Mouse (Mus musculus): ENCODE measurements around the gene Higd1b. TPM values are rescaled to one million over a fixed set of nuclear protein-coding genes. Genes with fewer than 3 reads are reported as not detected.

Gene Higd1b
- total RNA-seq (2015; ENCODE audit: low replicate concordance) (not detected in 2 replicates), total RNA-seq (2017; ENCODE audit: low replicate concordance) (not detected in 2 replicates)

DNA sequence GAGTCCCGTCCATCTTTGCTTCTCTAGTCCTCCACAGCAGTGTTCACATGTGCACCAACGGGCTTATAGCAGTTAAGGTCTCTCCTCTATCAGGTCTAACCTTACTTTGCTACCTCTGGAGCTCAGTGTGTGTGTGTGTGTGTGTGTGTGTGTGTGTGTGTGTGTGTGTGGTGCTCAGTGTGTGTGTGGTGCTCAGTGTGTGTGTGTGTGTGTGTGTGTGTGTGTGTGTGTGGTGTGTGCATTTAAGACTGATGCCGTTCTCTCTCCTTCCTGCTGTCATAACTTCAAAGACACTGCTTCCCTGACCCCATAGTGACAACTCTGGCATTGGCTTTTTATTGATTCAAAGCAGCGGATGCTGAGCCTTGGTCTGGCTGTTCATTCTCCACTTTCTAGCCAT, at the start of gene Higd1b:
Higd1b (plus strand) TSS at position 301 of the 400 bp plus-strand sequence.
- ATAC-seq (replicated peaks; ENCODE audit: low FRiP score, poor library complexity, severe bottlenecking): no peak

DNA sequence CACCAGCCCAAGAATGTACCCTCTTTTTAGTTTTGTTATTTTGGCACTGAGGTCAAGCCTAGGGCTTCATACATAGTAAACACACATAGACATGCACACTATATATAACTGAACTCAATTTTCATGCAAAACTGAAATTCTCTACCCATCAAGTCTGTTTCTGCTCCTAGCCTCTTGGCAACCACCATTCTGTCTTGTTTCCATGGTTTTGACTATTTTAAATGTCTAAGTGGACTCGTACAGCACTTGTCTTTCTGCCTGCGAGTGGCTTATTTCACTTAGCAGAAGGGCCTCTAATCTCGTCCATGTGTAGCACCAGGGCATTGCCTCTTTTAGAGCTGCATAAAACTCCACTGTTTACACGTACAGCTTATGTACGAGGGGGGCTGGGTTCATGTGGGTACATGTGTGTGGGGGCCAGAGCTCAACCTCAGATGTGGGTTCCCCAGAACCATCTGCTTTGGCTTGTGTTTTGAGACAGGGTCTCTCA, 47.9 kb upstream of the Higd1b start:
- ATAC-seq (replicated peaks; ENCODE audit: low FRiP score, poor library complexity, severe bottlenecking): no peak

DNA sequence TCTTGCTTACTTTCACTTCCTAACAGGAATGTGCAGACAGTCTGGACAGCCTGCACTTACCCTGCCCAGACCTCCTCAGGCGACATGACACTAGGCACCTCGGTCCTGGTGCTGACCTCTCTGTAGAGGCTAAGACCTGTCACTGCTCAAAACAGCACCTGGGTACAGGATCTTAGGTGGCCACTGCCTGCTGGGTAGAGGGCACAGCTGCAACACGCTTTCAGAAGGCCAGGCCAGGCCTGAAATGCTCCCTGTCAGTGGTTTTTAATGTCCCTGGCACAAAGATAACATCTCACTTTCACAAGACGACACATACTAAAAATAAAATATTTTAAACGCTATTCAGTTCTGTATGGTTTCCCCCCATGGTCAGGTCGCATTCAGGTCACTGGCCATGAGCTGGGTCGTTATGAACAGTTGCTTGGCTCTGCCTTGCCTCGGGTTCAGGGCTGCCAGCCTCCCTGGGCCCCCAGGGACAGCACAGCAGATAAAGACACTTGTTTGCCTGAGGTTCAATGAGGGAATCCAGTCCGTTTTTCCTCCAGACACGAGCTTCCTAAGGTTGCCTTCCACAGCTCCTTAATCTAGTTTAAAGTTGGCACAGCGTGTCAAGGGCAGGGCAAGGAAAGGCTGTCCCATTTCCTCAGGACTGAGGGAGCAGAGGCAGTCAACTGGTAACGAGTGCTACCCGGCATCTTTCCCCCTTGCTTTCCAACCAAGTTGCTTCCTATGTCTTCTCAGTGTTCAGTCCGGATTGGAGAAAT, 43.8 kb upstream of the Higd1b start:
- ATAC-seq (replicated peaks; ENCODE audit: low FRiP score, poor library complexity, severe bottlenecking): no peak

DNA sequence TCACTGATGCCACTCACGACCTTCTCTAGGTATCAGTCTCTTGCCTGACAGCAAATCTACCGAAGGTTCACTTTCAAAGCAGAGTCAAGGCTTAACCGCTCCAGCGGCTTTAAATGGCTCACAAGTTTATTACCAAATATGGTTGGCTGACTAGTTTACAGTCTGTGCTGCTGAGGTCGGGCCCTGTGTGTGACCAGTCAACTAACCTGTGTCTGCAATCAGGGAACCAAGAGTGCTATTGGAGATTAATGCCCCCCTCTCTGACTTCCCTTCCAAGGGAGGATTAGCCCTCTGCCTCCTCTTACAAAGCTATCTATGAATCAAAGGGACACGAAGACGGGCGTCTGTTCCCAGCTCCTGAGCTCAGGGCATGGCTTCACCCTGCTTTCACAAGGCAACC, 41.5 kb upstream of the Higd1b start:
- ATAC-seq (replicated peaks; ENCODE audit: low FRiP score, poor library complexity, severe bottlenecking): no peak

DNA sequence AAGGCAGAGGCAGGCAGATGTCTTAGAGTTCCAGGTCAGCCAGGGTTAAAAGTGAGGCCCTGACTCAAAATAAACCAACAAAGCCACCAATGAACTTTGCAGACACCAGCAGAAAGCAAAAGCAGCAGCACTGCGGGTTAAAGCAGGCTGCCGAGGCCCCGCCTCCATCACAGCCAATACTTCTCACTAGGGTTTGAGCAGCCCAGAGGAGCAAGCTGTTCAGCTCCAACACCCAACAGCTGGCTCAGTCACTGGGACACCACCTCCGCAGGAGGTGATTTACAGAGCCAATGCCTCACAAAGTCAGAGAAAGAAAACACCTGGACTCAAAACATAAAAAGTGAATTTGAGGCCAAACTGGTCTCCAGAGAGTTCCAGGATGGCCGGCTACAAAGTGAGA, 32.2 kb upstream of the Higd1b start:
- no peak for ATAC-seq (replicated peaks; ENCODE audit: low FRiP score, poor library complexity, severe bottlenecking)

DNA sequence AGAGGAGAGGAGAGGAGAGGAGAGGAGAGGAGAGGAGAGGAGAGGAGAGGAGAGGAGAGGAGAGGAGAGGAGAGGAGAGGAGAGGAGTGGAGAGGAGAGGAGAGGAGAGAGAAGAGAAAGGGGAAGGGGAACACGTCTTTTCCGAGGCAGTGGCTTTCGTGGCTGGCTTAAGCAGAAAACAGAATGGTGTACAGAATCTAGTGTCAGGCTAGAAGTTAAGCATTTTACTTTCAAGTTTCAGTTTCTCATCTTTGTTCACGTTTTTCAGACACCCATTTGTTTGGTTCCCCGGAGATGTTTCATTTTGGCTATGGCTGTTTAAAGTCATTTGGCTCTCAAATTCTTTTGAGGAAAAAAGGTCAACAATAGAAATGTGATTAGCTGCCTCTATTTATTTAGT, 27.4 kb upstream of the Higd1b start:
- ATAC-seq (replicated peaks; ENCODE audit: low FRiP score, poor library complexity, severe bottlenecking): no peak

DNA sequence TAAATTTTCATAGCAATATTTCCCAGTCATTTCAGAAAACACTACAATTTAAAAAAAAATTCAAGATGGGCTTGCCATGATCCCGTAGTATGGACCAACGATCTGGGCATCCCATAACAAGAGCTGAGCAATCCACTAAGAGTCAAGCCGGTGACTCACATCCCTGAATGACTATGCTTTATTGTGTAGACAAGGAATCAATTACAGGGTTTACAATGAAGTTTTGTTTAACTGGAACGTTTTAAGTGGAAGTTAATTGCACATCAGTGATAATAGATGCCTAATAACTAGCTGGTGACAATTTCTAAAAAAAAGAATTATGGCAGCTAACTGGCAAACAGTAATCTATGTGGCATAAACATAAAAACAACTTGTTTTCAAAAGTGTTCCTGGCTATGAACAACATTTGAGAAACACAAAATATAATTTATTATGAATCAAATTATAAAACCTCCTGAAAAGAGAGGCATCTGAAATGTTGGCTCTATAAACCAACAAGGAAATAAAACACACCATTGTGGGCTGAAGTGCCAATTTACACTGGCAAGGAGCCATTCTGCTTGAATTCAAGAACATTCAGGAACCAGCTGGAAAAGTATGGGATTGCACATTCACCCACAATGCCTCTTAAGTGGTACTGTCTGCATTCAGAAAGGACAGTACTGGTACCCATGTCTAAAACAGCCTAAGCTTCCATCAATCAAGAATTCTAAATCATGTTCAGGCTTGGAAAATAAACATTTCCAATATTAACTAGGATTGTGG, 24.7 kb upstream of the Higd1b start:
- ATAC-seq (replicated peaks; ENCODE audit: low FRiP score, poor library complexity, severe bottlenecking): no peak

DNA sequence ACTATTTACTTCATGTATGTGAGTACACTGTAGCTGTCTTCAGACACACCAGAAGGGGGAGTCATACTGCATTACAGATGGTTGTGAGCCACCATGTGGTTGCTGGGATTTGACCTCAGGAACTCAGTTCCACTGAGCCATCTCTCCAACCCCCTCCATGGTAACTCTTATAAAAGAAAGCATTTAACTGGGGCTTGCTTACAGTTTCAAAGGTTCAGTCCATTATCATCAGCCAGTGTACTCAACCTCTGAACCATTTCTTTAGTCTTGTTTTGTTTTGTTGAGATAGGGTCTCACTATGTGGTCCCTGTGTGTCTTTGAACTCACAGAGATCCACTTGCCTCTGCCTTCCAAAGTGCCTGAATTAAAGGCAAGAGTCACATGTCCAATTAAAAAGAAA, 20.8 kb upstream of the Higd1b start:
- ATAC-seq (replicated peaks; ENCODE audit: low FRiP score, poor library complexity, severe bottlenecking): no peak

DNA sequence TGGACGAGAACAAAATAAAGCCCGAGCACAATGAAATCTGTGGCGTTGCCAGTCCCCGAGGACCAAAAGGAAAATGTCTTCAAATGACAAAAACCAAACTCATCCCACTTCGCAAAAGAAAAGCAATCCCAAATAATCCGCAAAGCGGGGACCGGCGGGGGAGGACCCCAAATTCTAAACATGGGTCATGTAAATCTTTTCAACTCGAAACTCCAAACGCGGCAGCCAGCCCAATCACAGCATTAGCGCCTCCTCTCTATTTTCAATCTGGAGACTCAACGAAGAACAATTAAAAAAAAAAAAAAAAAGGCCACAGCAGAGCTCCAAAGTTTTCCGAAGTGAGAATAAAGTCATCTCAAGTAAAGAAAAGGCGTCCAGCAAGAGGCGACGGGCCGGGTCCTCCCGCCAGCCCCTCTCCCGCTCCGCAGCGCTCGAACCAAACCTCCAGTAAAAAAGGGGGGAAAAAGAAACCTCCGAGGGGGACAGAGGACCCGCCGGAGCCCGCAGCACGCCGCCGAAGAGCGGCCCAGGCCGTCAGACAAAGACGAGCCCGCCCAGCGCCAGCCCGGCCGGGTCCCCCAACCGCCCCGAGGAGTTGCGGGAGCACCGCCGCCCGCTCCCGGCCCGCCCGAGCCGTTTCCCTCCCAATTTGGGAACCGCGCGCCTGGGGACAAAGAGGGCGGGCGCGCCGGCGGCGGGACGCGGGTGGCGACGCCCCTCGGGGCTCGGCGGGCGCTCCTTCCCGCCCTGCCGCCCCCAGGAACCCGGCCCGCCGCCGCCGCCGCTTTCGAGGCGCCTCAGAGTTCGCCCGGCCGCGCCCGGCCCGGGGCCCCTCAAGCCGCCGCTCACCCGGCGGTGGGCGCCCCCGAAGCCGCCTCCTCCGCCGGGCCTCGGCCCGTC, 17.3 kb upstream of the Higd1b start:
- ATAC-seq (replicated peaks; ENCODE audit: low FRiP score, poor library complexity, severe bottlenecking): no peak

DNA sequence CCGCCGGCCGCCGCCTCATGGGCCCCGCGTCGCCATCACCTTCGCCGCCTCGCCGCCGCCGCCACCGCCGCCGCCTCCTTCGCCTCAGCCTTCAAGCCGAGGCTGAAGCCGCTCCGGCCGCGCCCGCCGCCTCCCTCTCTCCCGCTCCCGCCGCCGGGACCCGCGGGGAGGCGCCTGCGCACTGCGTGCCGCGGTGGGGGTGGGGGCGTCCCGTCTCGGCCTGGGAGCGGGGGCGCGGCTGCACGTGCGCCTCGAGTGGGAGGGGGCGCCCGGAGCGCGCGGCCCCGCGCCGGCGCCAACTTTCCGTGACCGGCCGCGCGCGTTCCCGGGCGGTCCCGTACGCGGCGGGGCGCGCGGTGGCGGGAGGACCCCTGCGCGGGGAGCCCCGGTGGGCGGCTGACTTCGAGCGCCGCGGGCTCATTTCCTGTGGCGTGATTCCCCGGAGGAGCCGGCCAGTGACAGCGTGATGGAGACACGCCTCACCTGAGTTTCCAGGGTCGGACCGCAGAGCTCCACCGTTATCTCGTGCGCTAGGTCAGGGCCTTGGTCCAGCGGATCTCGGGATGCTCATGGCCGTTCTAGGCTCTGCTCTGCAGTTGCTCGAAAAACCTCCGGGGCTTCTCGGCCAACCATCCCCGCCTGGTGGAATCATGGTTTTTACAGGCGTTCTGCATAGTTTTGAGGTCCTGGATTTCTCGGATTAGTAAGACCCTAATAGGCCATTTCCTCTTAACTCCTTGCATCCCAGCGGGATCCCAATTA, 16.4 kb upstream of the Higd1b start, which contains the start of gene Gjc1:
Gjc1 (minus strand) TSS at position 680 of the 762 bp plus-strand sequence.
- ATAC-seq (replicated peaks; ENCODE audit: low FRiP score, poor library complexity, severe bottlenecking): no peak

DNA sequence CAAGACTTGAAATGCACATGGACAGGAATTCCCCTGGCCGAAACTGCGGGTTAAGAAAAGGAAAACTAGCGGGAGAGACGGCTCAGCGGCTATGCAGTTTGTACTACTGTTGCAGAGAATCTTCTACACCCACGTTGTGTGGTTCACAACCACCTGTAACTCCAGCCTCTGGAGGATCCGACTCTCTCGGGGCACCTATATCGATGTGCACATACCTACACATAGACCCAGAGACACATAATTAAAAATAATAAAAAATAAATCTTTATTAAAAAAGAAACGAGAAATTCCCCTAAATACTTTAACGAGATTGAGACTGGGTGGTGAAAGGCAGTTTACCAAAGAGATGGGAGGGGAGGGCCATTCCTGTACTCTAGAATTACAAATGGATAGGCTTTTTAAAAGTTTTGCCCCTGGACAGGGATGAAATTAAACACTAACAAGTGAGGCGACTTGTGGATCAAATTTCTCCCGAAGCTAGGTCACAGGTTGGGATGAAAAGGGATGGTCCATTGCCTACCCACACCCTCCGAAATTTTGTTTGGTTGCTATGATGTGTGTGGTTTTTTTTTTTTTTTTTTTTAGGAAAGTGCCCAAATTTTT, 15.8 kb upstream of the Higd1b start:
- no peak for ATAC-seq (replicated peaks; ENCODE audit: low FRiP score, poor library complexity, severe bottlenecking)

DNA sequence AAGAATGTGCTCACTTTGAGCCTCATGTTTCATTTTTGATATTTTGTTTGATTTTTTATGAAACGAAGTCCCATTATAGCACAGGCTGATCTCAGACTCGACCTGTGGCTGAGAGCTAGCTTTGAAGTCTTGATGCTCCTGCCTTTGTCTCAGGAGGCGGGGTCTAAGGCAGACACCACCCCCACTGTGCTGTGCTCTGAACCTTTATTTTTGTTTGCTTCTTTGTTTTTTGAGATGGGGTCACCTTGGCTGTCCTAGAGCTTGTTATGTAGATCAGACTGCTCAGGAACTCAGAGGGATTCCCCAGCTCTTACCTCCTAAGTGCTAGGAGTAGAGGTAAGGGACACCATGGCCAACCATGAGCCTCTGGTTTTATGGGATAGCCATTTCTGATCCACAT, 15.2 kb upstream of the Higd1b start:
- no peak for ATAC-seq (replicated peaks; ENCODE audit: low FRiP score, poor library complexity, severe bottlenecking)

DNA sequence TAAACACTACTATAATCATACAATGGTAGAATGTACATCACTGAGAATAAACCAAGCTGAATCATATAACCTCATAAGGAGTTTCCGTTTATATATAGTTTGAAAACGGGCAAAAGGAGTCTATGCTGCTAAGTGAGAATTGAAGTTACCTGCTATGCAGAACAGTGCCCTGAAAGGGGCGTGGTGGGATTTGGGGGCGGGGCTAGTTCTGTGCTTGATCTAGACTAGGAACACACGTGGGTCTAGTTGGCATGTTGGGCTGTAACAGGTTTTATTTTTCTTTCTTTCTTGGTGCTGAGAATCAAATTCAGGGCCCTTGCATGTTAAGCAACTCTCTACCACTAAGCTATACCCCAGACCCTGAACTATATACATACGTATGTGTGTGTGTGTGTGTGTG, 14.4 kb upstream of the Higd1b start:
- no peak for ATAC-seq (replicated peaks; ENCODE audit: low FRiP score, poor library complexity, severe bottlenecking)

DNA sequence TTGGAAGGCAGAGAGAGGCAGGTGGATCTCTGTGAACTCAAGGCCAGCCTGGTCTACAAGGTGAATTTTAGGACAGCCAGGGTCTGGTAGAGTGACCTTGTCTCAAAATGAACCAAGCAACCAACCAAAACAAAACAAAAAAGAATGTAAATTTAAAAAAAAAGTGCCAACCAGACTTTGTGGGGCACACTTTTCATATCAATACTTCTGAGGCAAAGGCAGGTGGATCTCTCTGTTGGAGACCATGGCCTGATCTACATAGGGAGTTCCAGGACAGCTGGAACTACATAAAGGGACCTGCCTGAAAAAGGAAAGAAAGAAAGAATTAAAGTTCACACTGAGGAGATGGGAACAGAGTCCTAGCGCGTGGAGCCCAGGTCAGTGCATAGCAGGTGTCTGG, 9.2 kb upstream of the Higd1b start:
- ATAC-seq (replicated peaks; ENCODE audit: low FRiP score, poor library complexity, severe bottlenecking): no peak

DNA sequence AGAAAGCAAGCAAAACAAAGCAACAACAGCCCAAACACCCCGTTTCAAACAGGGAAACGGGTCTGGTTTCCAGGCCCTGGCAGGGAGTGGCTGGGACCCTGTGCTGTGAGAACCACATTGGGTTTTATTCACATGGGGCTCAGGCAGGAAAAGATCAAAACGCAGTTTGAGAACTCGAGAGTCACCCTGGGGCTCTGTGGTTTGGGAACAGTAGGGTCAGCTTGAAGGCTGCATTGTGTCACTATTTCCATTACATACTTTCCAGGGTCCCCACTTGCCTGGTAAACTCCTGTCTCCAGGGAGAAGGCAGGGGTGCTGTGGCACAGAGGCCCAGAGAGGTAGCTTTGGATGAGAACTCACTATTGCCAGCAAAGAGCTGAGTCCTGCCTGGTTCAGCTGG, 8.6 kb upstream of the Higd1b start:
- ATAC-seq (replicated peaks; ENCODE audit: low FRiP score, poor library complexity, severe bottlenecking): no peak

DNA sequence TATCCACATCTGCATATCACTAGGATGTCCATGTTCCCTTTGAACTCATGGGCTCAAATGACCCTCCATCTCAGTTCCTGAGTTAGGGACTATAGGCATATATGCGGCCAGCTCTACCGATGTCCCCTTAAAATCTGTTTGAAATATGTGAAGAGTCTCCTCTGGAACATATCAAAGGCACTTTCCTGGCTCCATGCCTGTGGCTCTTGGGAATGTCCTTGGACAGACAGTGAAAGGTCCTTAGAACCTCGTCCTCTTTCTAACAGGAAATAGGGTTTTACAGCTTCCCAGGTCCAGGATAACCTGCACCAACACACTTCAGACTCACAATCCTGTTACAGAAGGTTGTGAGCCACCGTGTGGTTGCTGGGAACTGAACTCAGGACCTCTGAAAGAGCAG, 5.4 kb upstream of the Higd1b start:
- ATAC-seq (replicated peaks; ENCODE audit: low FRiP score, poor library complexity, severe bottlenecking): no peak

DNA sequence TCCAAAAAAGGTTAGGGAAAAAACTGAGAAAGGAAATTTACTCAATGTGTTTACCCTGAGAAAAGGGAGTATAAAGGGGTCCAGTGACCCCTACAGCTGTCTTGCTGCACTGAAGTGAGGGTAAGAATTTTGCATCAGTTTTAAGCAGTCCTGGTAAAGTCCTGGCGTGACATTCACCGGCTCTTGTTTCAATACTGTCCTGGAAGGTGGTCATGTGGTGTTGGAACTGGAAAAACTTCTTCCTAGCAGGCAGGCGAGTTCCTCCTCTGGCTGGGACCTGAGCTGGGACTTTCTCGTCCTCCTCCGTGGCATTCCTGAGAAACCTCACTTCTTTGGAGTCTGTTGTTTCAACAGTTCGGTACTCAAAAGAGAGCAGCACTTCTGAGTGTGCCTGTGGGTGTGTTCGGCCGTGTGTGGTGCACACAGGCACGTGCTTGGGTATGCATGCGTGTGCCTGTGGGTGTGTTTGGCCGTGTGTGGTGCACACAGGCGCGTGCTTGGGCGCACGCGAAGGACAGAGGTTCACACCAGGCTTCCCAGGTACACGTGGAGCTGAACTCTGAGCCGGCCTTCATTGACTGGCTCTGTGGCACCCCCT, 2.9 kb upstream of the Higd1b start:
- ATAC-seq (replicated peaks; ENCODE audit: low FRiP score, poor library complexity, severe bottlenecking): no peak

DNA sequence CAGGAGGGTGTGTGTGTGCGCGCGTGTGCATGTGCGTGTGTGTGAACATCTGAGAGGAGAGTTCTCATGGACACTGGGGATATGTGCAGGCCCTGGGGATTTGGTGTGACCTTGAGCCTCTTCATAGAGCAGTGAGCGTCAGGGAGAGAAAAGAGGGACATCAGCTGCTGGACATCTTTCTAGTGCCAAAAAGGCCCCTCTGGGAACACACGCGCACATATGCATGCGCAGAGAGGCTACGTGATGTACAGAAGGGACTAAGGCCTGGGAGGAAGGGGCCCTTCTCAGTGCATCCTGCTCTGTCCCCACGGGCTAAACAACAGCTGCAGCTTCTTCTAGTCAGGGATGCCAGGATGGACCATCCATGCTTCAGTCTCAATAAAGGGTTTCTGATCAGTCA, 1.4 kb upstream of the Higd1b start:
- no peak for ATAC-seq (replicated peaks; ENCODE audit: low FRiP score, poor library complexity, severe bottlenecking)

DNA sequence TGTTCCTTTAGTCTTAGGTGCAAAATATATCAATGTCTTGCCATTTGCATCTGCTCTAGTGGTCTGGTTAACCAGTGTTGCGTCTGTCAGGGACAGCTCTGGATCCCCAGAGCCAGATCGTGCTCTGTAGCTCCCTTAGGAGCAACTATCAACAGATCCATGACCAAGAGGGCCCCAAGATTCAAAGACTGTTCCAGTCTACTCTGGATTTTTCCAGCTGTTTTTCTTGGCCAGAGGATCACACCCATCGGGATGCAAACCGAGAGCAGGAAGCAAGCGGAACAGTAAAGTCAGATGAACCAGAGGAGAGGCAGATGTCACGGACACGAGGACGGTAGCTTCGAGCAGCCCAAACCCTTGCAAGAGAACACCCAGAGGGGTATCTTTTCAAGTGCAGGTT, 497 bp downstream of the Higd1b start:
- ATAC-seq (replicated peaks; ENCODE audit: low FRiP score, poor library complexity, severe bottlenecking): no peak

Data from erythroid progenitor cell, adult 5-6 weeks (primary cell).